Comparison of ENCODE assay signal across 21 mouse cellular contexts in the genomic region with DNA sequence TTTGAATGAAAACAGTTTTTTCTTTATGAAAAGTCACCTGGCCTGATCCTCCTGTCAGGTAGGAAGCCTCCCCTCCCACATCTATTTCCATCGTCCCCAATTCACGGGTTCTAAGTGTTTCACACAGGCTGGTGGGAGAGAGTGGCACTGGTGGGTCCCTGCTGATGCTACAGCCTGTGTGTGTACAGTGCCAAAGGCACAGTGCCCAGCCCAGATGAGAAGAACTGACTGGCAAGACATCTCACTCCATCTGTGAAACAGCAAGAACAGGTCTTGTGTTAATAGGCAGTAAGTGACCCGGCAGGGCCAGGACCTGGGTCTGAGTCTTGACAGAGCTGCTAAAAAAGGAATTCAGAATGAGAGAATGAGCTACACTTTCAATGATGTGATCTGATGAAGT. TPM values are rescaled to one million over a fixed set of nuclear protein-coding genes. Genes with fewer than 3 reads are reported as not detected.
DNase-seq lines count a peak whose midpoint lies in the region; ATAC-seq and TF ChIP-seq lines count a peak whose summit lies in the region.
"Had no signal": no experiment of that assay in that cellular context is flagged by ENCODE, and none has a peak within 500 bp of the region (broad histone marks: within the 10 kb centered on the region; RNA-seq: fewer than 3 reads in every experiment).

No protein-coding gene starts in this region.

- H3K9ac ChIP-seq in forebrain, embryonic 15.5 days (replicated peaks): no peak overlapping the region
- H3K9ac ChIP-seq in forebrain, embryonic 11.5 days (ENCODE audit: low read length): no peak overlapping the region
- no peak overlapping the region for H3K9ac ChIP-seq in midbrain, postnatal 0 days (replicated peaks; ENCODE audit: low read length, poor library complexity, severe bottlenecking)
- H3K9ac ChIP-seq: embryonic facial prominence, embryonic 13.5 days; hindbrain, embryonic 13.5 days; intestine, embryonic 15.5 days had no signal

- H3K27me3 ChIP-seq in forebrain, embryonic 15.5 days: no peaks in the 10 kb centered on the region
- H3K27me3 ChIP-seq in forebrain, embryonic 11.5 days (ENCODE audit: control insufficient read depth, insufficient read depth, low read length): no peaks in the 10 kb centered on the region
- H3K27me3 ChIP-seq in midbrain, postnatal 0 days (ENCODE audit: insufficient read depth, low read length): no peaks in the 10 kb centered on the region
- no peaks in the 10 kb centered on the region; the same call in 1 of the 2 replicates for H3K27me3 ChIP-seq in midbrain, embryonic 10.5 days (ENCODE audit: low read depth, poor library complexity, severe bottlenecking)
- H3K27me3 ChIP-seq: hindbrain, embryonic 13.5 days; intestine, embryonic 15.5 days had no signal

- 0 out of 2 replicates have a peak overlapping the region, but pooled peaks have one; percentile 5 for H3K27ac ChIP-seq in forebrain, embryonic 15.5 days (replicated peaks)
- no peak overlapping the region for H3K27ac ChIP-seq in forebrain, embryonic 11.5 days (ENCODE audit: low read depth, low read length)
- H3K27ac ChIP-seq in midbrain, postnatal 0 days (ENCODE audit: low read depth, low read length): no peak overlapping the region
- H3K27ac ChIP-seq in midbrain, embryonic 10.5 days (replicated peaks): no peak overlapping the region
- H3K27ac ChIP-seq: heart, embryonic 10.5 days; hindbrain, embryonic 13.5 days; intestine, embryonic 15.5 days had no signal

- no peak for TF ChIP-seq CTCF in midbrain, postnatal 0 days (IDR thresholded peaks at IDR 0.05)

- DNase-seq in cerebellum, postnatal 10 days: peak; percentile 86 to 92
- no peak for DNase-seq in forebrain, embryonic 11.5 days (ENCODE audit: low spot score)
- peak; percentile 43 to 49 for DNase-seq in layer of hippocampus, postnatal 10 days (ENCODE audit: low spot score in 2 of 2)
- no peak for DNase-seq in layer of hippocampus, adult 9-11 months
- peak; percentile 54 for DNase-seq in midbrain, postnatal 0 days (ENCODE audit: low spot score)
- DNase-seq in midbrain, embryonic 10.5 days (ENCODE audit: low spot score): no peak
- DNase-seq: adrenal gland, adult 8-10 months; adrenal gland, postnatal 36 days; B cell, adult 2 months; gastrocnemius, postnatal 10 days; heart, adult 18-20 months; heart, postnatal 10 days; heart, postnatal 4 days had no signal

- 0 out of 2 replicates have a peak, but pooled peaks cover 3% of the 10 kb centered on the region for H3K4me1 ChIP-seq in forebrain, embryonic 15.5 days
- H3K4me1 ChIP-seq in forebrain, embryonic 11.5 days (replicated peaks; ENCODE audit: control insufficient read depth, insufficient read depth, low read length): no peaks in the 10 kb centered on the region
- H3K4me1 ChIP-seq in midbrain, postnatal 0 days (ENCODE audit: insufficient read depth, low read length): no peaks in the 10 kb centered on the region
- H3K4me1 ChIP-seq in midbrain, embryonic 10.5 days: no peaks in the 10 kb centered on the region
- H3K4me1 ChIP-seq: embryonic facial prominence, embryonic 13.5 days; heart, embryonic 10.5 days; intestine, embryonic 15.5 days had no signal

- H3K36me3 ChIP-seq in forebrain, embryonic 15.5 days: no peaks in the 10 kb centered on the region
- no peaks in the 10 kb centered on the region for H3K36me3 ChIP-seq in forebrain, embryonic 11.5 days (ENCODE audit: control insufficient read depth, insufficient read depth, low read length)
- H3K36me3 ChIP-seq in midbrain, postnatal 0 days (ENCODE audit: insufficient read depth, low read length): no peaks in the 10 kb centered on the region
- no peaks in the 10 kb centered on the region for H3K36me3 ChIP-seq in midbrain, embryonic 10.5 days
- H3K36me3 ChIP-seq: embryonic facial prominence, embryonic 13.5 days; G1E; heart, embryonic 10.5 days; hindbrain, embryonic 13.5 days; intestine, embryonic 15.5 days had no signal

- no peak for ATAC-seq in cerebellum, adult (ENCODE audit: insufficient number of reproducible peaks, low FRiP score, low TSS enrichment)
- no peak for ATAC-seq in forebrain, embryonic 15.5 days (replicated peaks)
- no peak for ATAC-seq in forebrain, embryonic 11.5 days (replicated peaks; ENCODE audit: low FRiP score)
- ATAC-seq in midbrain, postnatal 0 days (ENCODE audit: low FRiP score): no peak
- ATAC-seq: CD4-positive, CD25-positive, alpha-beta regulatory T cell, adult 4 months; intestine, embryonic 15.5 days had no signal

- 54% methylated on average over 3 of the region's 3 CpGs for WGBS in forebrain, embryonic 15.5 days
- WGBS in forebrain, embryonic 11.5 days: 76% methylated on average over 3 of the region's 3 CpGs
- 63% methylated on average over 3 of the region's 3 CpGs for WGBS in midbrain, postnatal 0 days
- 85% methylated on average over 3 of the region's 3 CpGs for WGBS in midbrain, embryonic 10.5 days

- H3K9me3 ChIP-seq in forebrain, embryonic 15.5 days: no peaks in the 10 kb centered on the region
- H3K9me3 ChIP-seq in forebrain, embryonic 11.5 days (ENCODE audit: control insufficient read depth, low read length): no peaks in the 10 kb centered on the region
- no peaks in the 10 kb centered on the region for H3K9me3 ChIP-seq in midbrain, postnatal 0 days (ENCODE audit: low read length)
- no peaks in the 10 kb centered on the region for H3K9me3 ChIP-seq in midbrain, embryonic 10.5 days (replicated peaks)
- H3K9me3 ChIP-seq: embryonic facial prominence, embryonic 13.5 days; G1E; heart, embryonic 10.5 days; hindbrain, embryonic 13.5 days; intestine, embryonic 15.5 days had no signal

- H3K4me3 ChIP-seq in forebrain, embryonic 15.5 days: no peak overlapping the region
- H3K4me3 ChIP-seq in forebrain, embryonic 11.5 days (ENCODE audit: low read depth, low read length): no peak overlapping the region
- no peak overlapping the region for H3K4me3 ChIP-seq in midbrain, postnatal 0 days (ENCODE audit: low read depth, low read length)
- H3K4me3 ChIP-seq in midbrain, embryonic 10.5 days: no peak overlapping the region
- H3K4me3 ChIP-seq: embryonic facial prominence, embryonic 13.5 days; heart, embryonic 10.5 days; hindbrain, embryonic 13.5 days; intestine, embryonic 15.5 days had no signal

- H3K4me2 ChIP-seq in forebrain, embryonic 15.5 days (replicated peaks): no peak overlapping the region
- no peak overlapping the region for H3K4me2 ChIP-seq in forebrain, embryonic 11.5 days (ENCODE audit: low read depth, low read length, severe bottlenecking)
- H3K4me2 ChIP-seq in midbrain, postnatal 0 days (ENCODE audit: low read depth, low read length, poor library complexity, severe bottlenecking): no peak overlapping the region
- H3K4me2 ChIP-seq: embryonic facial prominence, embryonic 13.5 days; hindbrain, embryonic 13.5 days; intestine, embryonic 15.5 days had no signal

RNA-seq across cellular contexts. Expression of gene Acan, which starts 25.9 kb away (rescaled TPM):
- polyA plus RNA-seq in forebrain, embryonic 15.5 days (2015; fragmentation: Nextera tagmentation; extraction: Ambion mirVana): 0.06 and 0.08 TPM in 2 replicates
- polyA plus RNA-seq in forebrain, embryonic 11.5 days (2014; fragmentation: Nextera tagmentation; extraction: Ambion mirVana): 0.05 and 0.15 TPM in 2 replicates
- 1 to 10 TPM; 5.6 to 5.7 TPM for total RNA-seq in layer of hippocampus, postnatal 10 days (2021)
- total RNA-seq in midbrain, postnatal 0 days (2014; rRNA removed): 1.7 and 3.0 TPM in 2 replicates
- 0.44 and 0.48 TPM in 2 replicates for polyA plus RNA-seq in midbrain, postnatal 0 days (2015; fragmentation: Nextera tagmentation; extraction: Ambion mirVana)
- 0.02 and 0.05 TPM in 2 replicates for polyA plus RNA-seq in midbrain, embryonic 10.5 days (2016; fragmentation: Nextera tagmentation; extraction: Ambion mirVana)
- polyA plus RNA-seq: CD4-positive, CD25-positive, alpha-beta regulatory T cell, adult 4 months; G1E had no signal

RNA-seq across cellular contexts. Expression of gene Hapln3, which starts 51.6 kb away (rescaled TPM):
- 2.5 and 3.0 TPM in 2 replicates for polyA plus RNA-seq in forebrain, embryonic 15.5 days (2015; fragmentation: Nextera tagmentation; extraction: Ambion mirVana)
- 1.5 and 2.8 TPM in 2 replicates for polyA plus RNA-seq in forebrain, embryonic 11.5 days (2014; fragmentation: Nextera tagmentation; extraction: Ambion mirVana)
- 10 to 100 TPM in 1 of 2 experiments, 1 to 10 TPM in 1; 9.1 to 11.6 TPM for total RNA-seq in layer of hippocampus, postnatal 10 days (2021)
- total RNA-seq in midbrain, postnatal 0 days (2014; rRNA removed): 4.9 and 7.9 TPM in 2 replicates
- polyA plus RNA-seq in midbrain, postnatal 0 days (2015; fragmentation: Nextera tagmentation; extraction: Ambion mirVana): 2.2 and 2.4 TPM in 2 replicates
- 2.7 and 3.2 TPM in 2 replicates for polyA plus RNA-seq in midbrain, embryonic 10.5 days (2016; fragmentation: Nextera tagmentation; extraction: Ambion mirVana)
- polyA plus RNA-seq: CD4-positive, CD25-positive, alpha-beta regulatory T cell, adult 4 months; G1E had no signal

Comparison
In these comparisons a context has a peak if more than half of its experiments do, and no peak if none do; other contexts are left out.
1. DNase-seq: peak in cerebellum, postnatal 10 days (2 of 2), layer of hippocampus, postnatal 10 days (2 of 2) and midbrain, postnatal 0 days (single experiment); none in forebrain, embryonic 11.5 days (single experiment), layer of hippocampus, adult 9-11 months (single experiment) and midbrain, embryonic 10.5 days (single experiment).